Mouse (Mus musculus): ENCODE data around the gene Atpaf2. TPM values are rescaled to one million over a fixed set of nuclear protein-coding genes. Genes with fewer than 3 reads are reported as not detected.

The Atpaf2 gene
- polyA plus RNA-seq, 1 experiment from 2014 or later: 51.8 TPM

- H3K4me3 ChIP-seq: no peak overlapping the region
- DNase-seq (ENCODE audit: low spot score): no peak
- H3K4me1 ChIP-seq: no peaks in the 10 kb centered on the region
- H3K27me3 ChIP-seq (ENCODE audit: low read depth, poor library complexity, severe bottlenecking): no peaks in the 10 kb centered on the region
- peaks cover 48% of the 10 kb centered on the region for H3K36me3 ChIP-seq
- 83% methylated on average over 1 of the region's 1 CpGs for WGBS
- no peak overlapping the region for H3K27ac ChIP-seq (replicated peaks)
- no peaks in the 10 kb centered on the region for H3K9me3 ChIP-seq (replicated peaks)
Observed at GRCm38 (mm10) chr11:60426417-60426816, 8.2 kb upstream of the Atpaf2 start.

- DNase-seq (ENCODE audit: low spot score): no peak
- H3K4me1 ChIP-seq: peaks cover 16% of the 10 kb centered on the region
- no peak overlapping the region for H3K27ac ChIP-seq (replicated peaks)
- no peak overlapping the region for H3K4me3 ChIP-seq
- H3K27me3 ChIP-seq (ENCODE audit: low read depth, poor library complexity, severe bottlenecking): no peaks in the 10 kb centered on the region
- no peaks in the 10 kb centered on the region for H3K9me3 ChIP-seq (replicated peaks)
- peaks cover 23% of the 10 kb centered on the region for H3K36me3 ChIP-seq
- WGBS: 75% methylated on average over 1 of the region's 1 CpGs
Observed at GRCm38 (mm10) chr11:60423006-60423405, 4.7 kb upstream of the Atpaf2 start.

- Histone ChIP-seq H3K4me3 (no peak overlapping the region), H3K9me3 (replicated peaks) (no peaks in the 10 kb centered on the region), H3K27ac (replicated peaks) (no peak overlapping the region), H3K4me1 (peaks cover 23% of the 10 kb centered on the region), H3K27me3 (ENCODE audit: low read depth, poor library complexity, severe bottlenecking) (no peaks in the 10 kb centered on the region), H3K36me3 (peaks cover 15% of the 10 kb centered on the region)
- WGBS: 70% methylated on average over 6 of the region's 6 CpGs
- DNase-seq (ENCODE audit: low spot score): no peak
Observed at GRCm38 (mm10) chr11:60422046-60422668, 3.9 kb upstream of the Atpaf2 start.

DNA sequence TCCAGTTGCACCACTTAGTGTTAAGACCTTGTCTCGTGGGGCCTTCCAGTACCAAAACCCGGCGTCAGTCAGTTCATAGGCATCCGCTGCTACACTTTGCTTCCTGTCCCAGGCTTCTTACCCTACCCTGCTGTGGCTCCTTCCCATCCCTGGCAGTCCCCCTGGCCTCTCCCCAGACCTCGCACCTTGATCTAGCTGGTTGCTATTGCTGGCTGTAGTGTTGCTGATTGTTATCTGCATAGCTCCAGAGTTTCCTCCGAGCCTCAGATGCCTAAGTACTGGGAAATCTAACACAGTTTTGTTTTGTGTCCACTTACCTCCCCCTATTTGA lies 181 bp upstream of the Atpaf2 start:
- WGBS: 30% methylated on average over 6 of the region's 6 CpGs
- Histone ChIP-seq H3K36me3 (no peaks in the 10 kb centered on the region), H3K27me3 (ENCODE audit: low read depth, poor library complexity, severe bottlenecking) (no peaks in the 10 kb centered on the region), H3K27ac (replicated peaks) (peak overlapping the region; percentile 95; the same call in 1 of the 2 replicates), H3K9me3 (replicated peaks) (no peaks in the 10 kb centered on the region), H3K4me3 (peak overlapping the region; percentile 97), H3K4me1 (peaks cover 44% of the 10 kb centered on the region)
- no peak for DNase-seq (ENCODE audit: low spot score)

DNA sequence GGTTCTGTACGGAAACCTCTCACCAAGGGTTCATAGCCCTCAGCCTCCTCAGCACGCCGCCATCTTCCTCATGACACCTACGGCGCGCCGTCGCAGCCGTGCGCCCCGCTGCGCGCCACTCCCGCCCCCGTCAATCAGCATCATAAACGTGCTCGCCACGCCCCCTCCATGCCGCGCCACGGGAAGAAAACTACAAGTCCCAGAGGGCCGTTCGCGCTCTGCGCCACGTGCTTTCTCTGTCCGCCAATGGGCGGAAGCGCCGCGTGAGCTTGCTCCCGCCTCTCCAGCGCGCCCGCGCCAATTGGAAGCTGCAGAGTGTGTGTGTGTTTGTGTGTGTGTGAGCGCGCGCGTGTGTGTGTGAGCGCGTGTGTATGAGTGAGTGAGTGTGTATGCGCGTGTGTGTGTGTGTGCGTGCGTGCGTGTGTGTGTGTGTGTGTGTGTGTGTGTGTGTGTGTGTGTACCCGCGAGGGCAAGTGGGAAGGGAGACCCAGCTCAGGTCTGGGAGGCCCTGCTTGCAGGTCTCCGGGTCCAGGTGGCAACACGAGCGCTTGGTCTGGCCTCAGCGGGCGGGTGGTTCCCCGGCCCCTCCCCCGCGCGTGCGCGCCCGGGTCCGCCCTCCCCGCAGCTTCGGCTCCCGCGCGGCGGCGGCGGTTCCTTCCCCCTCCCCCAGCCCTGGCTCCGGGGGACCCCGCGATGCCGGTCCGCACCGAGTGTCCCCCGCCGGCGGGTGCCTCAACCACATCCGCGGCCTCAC lies 1.1 kb downstream of the Atpaf2 start, which contains the start of gene Gid4:
TSS of gene Gid4 (plus strand) at position 183 of the 754 bp plus-strand sequence.
- under 1% methylated on average over 63 of the region's 81 CpGs for WGBS
- Histone ChIP-seq H3K36me3 (no peaks in the 10 kb centered on the region), H3K9me3 (replicated peaks) (no peaks in the 10 kb centered on the region), H3K27me3 (ENCODE audit: low read depth, poor library complexity, severe bottlenecking) (no peaks in the 10 kb centered on the region), H3K4me3 (peak within 1 kb of the TSS; percentile 97), H3K27ac (replicated peaks) (peak within 1 kb of the TSS; percentile 95), H3K4me1 (peaks cover 44% of the 10 kb centered on the region)
- peak; percentile 99 for DNase-seq (ENCODE audit: low spot score)

- Histone ChIP-seq H3K36me3 (no peaks in the 10 kb centered on the region), H3K9me3 (replicated peaks) (no peaks in the 10 kb centered on the region), H3K27me3 (ENCODE audit: low read depth, poor library complexity, severe bottlenecking) (no peaks in the 10 kb centered on the region), H3K4me3 (peak overlapping the region; percentile 97), H3K4me1 (peaks cover 44% of the 10 kb centered on the region), H3K27ac (replicated peaks) (peak overlapping the region; percentile 95)
- DNase-seq (ENCODE audit: low spot score): no peak
- WGBS: under 1% methylated on average over 21 of the region's 21 CpGs
Observed at GRCm38 (mm10) chr11:60416590-60416962, 1.7 kb downstream of the Atpaf2 start.

GRCm38 (mm10) chr11:60412921-60413320 lies 5.3 kb downstream of the Atpaf2 start:
- DNase-seq (ENCODE audit: low spot score): no peak
- no peak overlapping the region for H3K4me3 ChIP-seq
- H3K9me3 ChIP-seq (replicated peaks): no peaks in the 10 kb centered on the region
- H3K36me3 ChIP-seq: peaks cover 17% of the 10 kb centered on the region
- no peaks in the 10 kb centered on the region for H3K27me3 ChIP-seq (ENCODE audit: low read depth, poor library complexity, severe bottlenecking)
- peaks cover 27% of the 10 kb centered on the region for H3K4me1 ChIP-seq
- H3K27ac ChIP-seq (replicated peaks): no peak overlapping the region
- 90% methylated on average over 2 of the region's 2 CpGs for WGBS

DNA sequence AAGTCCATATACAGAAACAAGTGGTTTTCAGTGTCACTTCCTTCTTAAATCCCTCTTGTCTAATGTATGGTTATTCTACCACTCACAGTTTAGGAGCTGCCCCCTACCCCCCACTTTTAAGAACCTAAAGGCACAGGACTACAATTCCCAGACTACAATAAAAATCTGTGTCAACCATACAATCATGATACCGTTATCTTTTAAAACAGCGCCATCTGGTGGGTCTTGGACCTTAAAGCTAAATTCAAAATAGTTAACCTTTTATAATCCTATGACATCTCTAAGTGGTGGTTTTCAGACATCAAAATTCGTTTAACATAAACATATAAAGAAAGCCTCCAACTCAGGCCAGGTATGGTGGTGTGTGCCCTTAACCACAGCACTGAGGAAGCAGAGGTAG lies 6.1 kb downstream of the Atpaf2 start:
- peaks cover 24% of the 10 kb centered on the region for H3K36me3 ChIP-seq
- peaks cover 21% of the 10 kb centered on the region for H3K4me1 ChIP-seq
- no peaks in the 10 kb centered on the region for H3K27me3 ChIP-seq (ENCODE audit: low read depth, poor library complexity, severe bottlenecking)
- no peak overlapping the region for H3K27ac ChIP-seq (replicated peaks)
- no peak overlapping the region for H3K4me3 ChIP-seq
- WGBS: 20% methylated on average over 3 of the region's 3 CpGs
- no peaks in the 10 kb centered on the region for H3K9me3 ChIP-seq (replicated peaks)
- DNase-seq (ENCODE audit: low spot score): peak; percentile 29

DNA sequence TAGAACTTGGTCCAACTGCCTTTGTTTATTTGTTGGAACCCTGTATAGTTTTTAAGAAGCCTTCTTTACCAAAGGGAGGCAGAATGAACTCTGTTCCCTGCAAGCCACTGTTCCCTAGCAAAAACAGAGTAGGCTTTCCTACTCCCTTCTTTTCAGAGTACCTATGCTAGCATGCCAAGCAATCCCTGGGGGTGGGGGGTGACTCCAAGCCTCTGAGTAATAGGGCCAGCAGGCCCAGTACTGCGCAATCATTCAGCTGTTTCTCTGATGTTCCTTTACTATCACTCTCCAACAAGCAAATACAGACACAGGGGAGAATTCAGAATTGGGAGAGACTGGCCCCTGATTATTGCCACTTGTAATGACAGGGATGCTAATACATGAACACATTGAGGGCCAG lies 11.7 kb downstream of the Atpaf2 start:
- H3K27me3 ChIP-seq (ENCODE audit: low read depth, poor library complexity, severe bottlenecking): no peaks in the 10 kb centered on the region
- H3K4me1 ChIP-seq: no peaks in the 10 kb centered on the region
- WGBS: 97% methylated on average over 1 of the region's 1 CpGs
- peaks cover 80% of the 10 kb centered on the region for H3K36me3 ChIP-seq
- no peak overlapping the region for H3K4me3 ChIP-seq
- DNase-seq (ENCODE audit: low spot score): no peak
- H3K27ac ChIP-seq (replicated peaks): no peak overlapping the region
- H3K9me3 ChIP-seq (replicated peaks): no peaks in the 10 kb centered on the region

DNA sequence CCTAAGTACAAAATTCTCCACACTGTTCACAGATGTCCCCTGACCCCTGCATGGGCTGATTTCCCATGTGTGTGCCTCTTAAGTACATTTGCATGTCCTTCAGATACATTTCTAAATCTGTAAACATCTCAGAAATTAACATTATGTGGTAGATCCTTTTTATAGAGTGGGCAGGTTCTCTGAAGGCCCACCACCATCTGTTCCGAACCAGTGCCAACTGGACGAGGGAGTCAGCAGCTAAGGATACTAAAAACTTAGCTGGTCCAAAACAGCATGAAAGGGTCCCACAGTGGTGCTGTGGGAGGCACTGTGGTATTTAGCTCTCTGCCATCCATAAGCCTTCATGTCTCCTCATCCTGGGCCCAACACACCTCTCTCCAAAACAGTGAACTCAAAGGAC lies 21.1 kb downstream of the Atpaf2 start:
- 92% methylated on average over 2 of the region's 2 CpGs for WGBS
- no peak overlapping the region for H3K4me3 ChIP-seq
- no peaks in the 10 kb centered on the region for H3K9me3 ChIP-seq (replicated peaks)
- no peaks in the 10 kb centered on the region for H3K27me3 ChIP-seq (ENCODE audit: low read depth, poor library complexity, severe bottlenecking)
- no peak for DNase-seq (ENCODE audit: low spot score)
- no peak overlapping the region for H3K27ac ChIP-seq (replicated peaks)
- 0 out of 2 replicates have a peak, but pooled peaks cover 4% of the 10 kb centered on the region for H3K4me1 ChIP-seq
- peaks cover 35% of the 10 kb centered on the region for H3K36me3 ChIP-seq

- H3K4me1 ChIP-seq: 0 out of 2 replicates have a peak, but pooled peaks cover 4% of the 10 kb centered on the region
- DNase-seq (ENCODE audit: low spot score): no peak
- H3K27ac ChIP-seq (replicated peaks): no peak overlapping the region
- WGBS: 88% methylated on average over 6 of the region's 6 CpGs
- H3K9me3 ChIP-seq (replicated peaks): no peaks in the 10 kb centered on the region
- H3K36me3 ChIP-seq: peaks cover 29% of the 10 kb centered on the region
- H3K4me3 ChIP-seq: no peak overlapping the region
- no peaks in the 10 kb centered on the region for H3K27me3 ChIP-seq (ENCODE audit: low read depth, poor library complexity, severe bottlenecking)
Observed at GRCm38 (mm10) chr11:60396546-60396945, 21.7 kb downstream of the Atpaf2 start.

- H3K9me3 ChIP-seq (replicated peaks): no peaks in the 10 kb centered on the region
- H3K27ac ChIP-seq (replicated peaks): no peak overlapping the region
- 0 out of 2 replicates have a peak, but pooled peaks cover 4% of the 10 kb centered on the region for H3K4me1 ChIP-seq
- DNase-seq (ENCODE audit: low spot score): no peak
- no peaks in the 10 kb centered on the region for H3K27me3 ChIP-seq (ENCODE audit: low read depth, poor library complexity, severe bottlenecking)
- H3K36me3 ChIP-seq: no peaks in the 10 kb centered on the region
- 91% methylated on average over 6 of the region's 6 CpGs for WGBS
- no peak overlapping the region for H3K4me3 ChIP-seq
Observed at GRCm38 (mm10) chr11:60391346-60391745, 26.9 kb downstream of the Atpaf2 start.

DNA sequence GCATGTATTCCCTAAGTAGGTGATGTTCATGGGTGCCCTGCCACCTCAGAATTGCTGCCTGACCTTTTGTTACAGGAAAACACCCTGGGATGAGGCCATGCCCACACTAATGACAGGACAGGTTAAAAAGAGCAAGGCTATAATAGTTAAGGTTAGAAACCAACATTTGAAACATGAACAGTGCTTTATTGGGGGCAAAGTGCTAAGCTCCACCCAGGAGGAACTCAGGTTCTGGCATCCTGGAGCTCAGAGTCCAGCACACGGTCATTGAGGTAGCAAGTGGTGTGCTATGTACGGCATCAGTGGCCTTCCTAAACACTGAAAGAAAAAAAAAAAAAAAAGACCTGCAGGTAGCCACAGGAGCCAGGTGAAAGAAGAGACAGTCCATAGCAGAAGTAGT lies 30.3 kb downstream of the Atpaf2 start:
- Histone ChIP-seq H3K4me1 (peaks cover 19% of the 10 kb centered on the region), H3K4me3 (no peak overlapping the region), H3K27ac (replicated peaks) (no peak overlapping the region), H3K27me3 (ENCODE audit: low read depth, poor library complexity, severe bottlenecking) (no peaks in the 10 kb centered on the region), H3K36me3 (no peaks in the 10 kb centered on the region), H3K9me3 (replicated peaks) (no peaks in the 10 kb centered on the region)
- DNase-seq (ENCODE audit: low spot score): no peak
- WGBS: 90% methylated on average over 2 of the region's 2 CpGs

Measured in midbrain, embryonic 10.5 days (tissue).